Mouse (Mus musculus): ENCODE data around the gene Mroh2a. TPM values are rescaled to one million over a fixed set of nuclear protein-coding genes. Genes with fewer than 3 reads are reported as not detected.

Mroh2a gene
- polyA plus RNA-seq, 1 experiment from 2014 or later, result 0.29 TPM

GRCm38 (mm10) chr1:88269539-88270309 is 42.9 kb downstream of the Mroh2a start:
- TF ChIP-seq CTCF (IDR thresholded peaks at IDR 0.05; ENCODE audit: low read depth), result no peak
- Histone ChIP-seq H3K9ac (ENCODE audit: low read depth, low read length) (no peak overlapping the region), H3K4me2 (replicated peaks; ENCODE audit: low read depth) (no peak overlapping the region), H3K27ac (ENCODE audit: low read depth, low read length) (0 out of 2 replicates have a peak overlapping the region, but pooled peaks have one; percentile 1), H3K36me3 (ENCODE audit: control insufficient read depth, insufficient read depth) (peaks cover 89% of the 10 kb centered on the region), H3K4me3 (ENCODE audit: low read depth, low read length) (no peak overlapping the region), H3K27me3 (replicated peaks; ENCODE audit: control insufficient read depth, insufficient read depth, low read length) (no peaks in the 10 kb centered on the region), H3K4me1 (replicated peaks; ENCODE audit: control insufficient read depth, insufficient read depth, low read length) (no peaks in the 10 kb centered on the region), H3K9me3 (ENCODE audit: control insufficient read depth) (no peaks in the 10 kb centered on the region)
- WGBS, result 89% methylated on average over 12 of the region's 12 CpGs
- no peak for ATAC-seq

GRCm38 (mm10) chr1:88272851-88273250 is 46.1 kb downstream of the Mroh2a start:
- no peak overlapping the region for H3K4me2 ChIP-seq (replicated peaks; ENCODE audit: low read depth)
- H3K36me3 ChIP-seq (ENCODE audit: control insufficient read depth, insufficient read depth), result peaks cover 64% of the 10 kb centered on the region
- H3K4me3 ChIP-seq (ENCODE audit: low read depth, low read length), result no peak overlapping the region
- ATAC-seq, result no peak
- no peak overlapping the region for H3K9ac ChIP-seq (ENCODE audit: low read depth, low read length)
- TF ChIP-seq CTCF (IDR thresholded peaks at IDR 0.05; ENCODE audit: low read depth), result no peak
- 61% methylated on average over 4 of the region's 4 CpGs for WGBS
- peaks cover 7% of the 10 kb centered on the region for H3K4me1 ChIP-seq (replicated peaks; ENCODE audit: control insufficient read depth, insufficient read depth, low read length)
- no peaks in the 10 kb centered on the region for H3K9me3 ChIP-seq (ENCODE audit: control insufficient read depth)
- no peak overlapping the region for H3K27ac ChIP-seq (ENCODE audit: low read depth, low read length)
- no peaks in the 10 kb centered on the region for H3K27me3 ChIP-seq (replicated peaks; ENCODE audit: control insufficient read depth, insufficient read depth, low read length)

- WGBS, result 96% methylated on average over 3 of the region's 3 CpGs
- TF ChIP-seq CTCF (IDR thresholded peaks at IDR 0.05; ENCODE audit: low read depth), result no peak
- H3K9me3 ChIP-seq (ENCODE audit: control insufficient read depth), result no peaks in the 10 kb centered on the region
- no peak overlapping the region for H3K27ac ChIP-seq (ENCODE audit: low read depth, low read length)
- H3K36me3 ChIP-seq (ENCODE audit: control insufficient read depth, insufficient read depth), result peaks cover 59% of the 10 kb centered on the region
- H3K4me2 ChIP-seq (replicated peaks; ENCODE audit: low read depth), result no peak overlapping the region
- H3K27me3 ChIP-seq (replicated peaks; ENCODE audit: control insufficient read depth, insufficient read depth, low read length), result no peaks in the 10 kb centered on the region
- no peak overlapping the region for H3K9ac ChIP-seq (ENCODE audit: low read depth, low read length)
- H3K4me1 ChIP-seq (replicated peaks; ENCODE audit: control insufficient read depth, insufficient read depth, low read length), result peaks cover 8% of the 10 kb centered on the region
- H3K4me3 ChIP-seq (ENCODE audit: low read depth, low read length), result no peak overlapping the region
- no peak for ATAC-seq
Measured at GRCm38 (mm10) chr1:88273326-88273725, 46.5 kb downstream of the Mroh2a start.

GRCm38 (mm10) chr1:88273832-88274231 is 47.0 kb downstream of the Mroh2a start:
- Histone ChIP-seq H3K27ac (ENCODE audit: low read depth, low read length) (no peak overlapping the region), H3K4me3 (ENCODE audit: low read depth, low read length) (no peak overlapping the region), H3K4me2 (replicated peaks; ENCODE audit: low read depth) (no peak overlapping the region), H3K4me1 (replicated peaks; ENCODE audit: control insufficient read depth, insufficient read depth, low read length) (peaks cover 9% of the 10 kb centered on the region), H3K9ac (ENCODE audit: low read depth, low read length) (no peak overlapping the region), H3K9me3 (ENCODE audit: control insufficient read depth) (no peaks in the 10 kb centered on the region), H3K27me3 (replicated peaks; ENCODE audit: control insufficient read depth, insufficient read depth, low read length) (no peaks in the 10 kb centered on the region), H3K36me3 (ENCODE audit: control insufficient read depth, insufficient read depth) (peaks cover 54% of the 10 kb centered on the region)
- ATAC-seq, result no peak
- 79% methylated on average over 4 of the region's 4 CpGs for WGBS
- no peak for TF ChIP-seq CTCF (IDR thresholded peaks at IDR 0.05; ENCODE audit: low read depth)

GRCm38 (mm10) chr1:88274371-88275077 is 47.7 kb downstream of the Mroh2a start:
- TF ChIP-seq CTCF (IDR thresholded peaks at IDR 0.05; ENCODE audit: low read depth), result no peak
- 71% methylated on average over 11 of the region's 11 CpGs for WGBS
- ATAC-seq, result no peak

GRCm38 (mm10) chr1:88275078-88275680 is 48.4 kb downstream of the Mroh2a start:
- Histone ChIP-seq H3K4me3 (ENCODE audit: low read depth, low read length) (no peak overlapping the region), H3K9me3 (ENCODE audit: control insufficient read depth) (no peaks in the 10 kb centered on the region), H3K27me3 (replicated peaks; ENCODE audit: control insufficient read depth, insufficient read depth, low read length) (no peaks in the 10 kb centered on the region), H3K4me2 (replicated peaks; ENCODE audit: low read depth) (peak overlapping the region; percentile 79; the same call in 1 of the 2 replicates), H3K4me1 (replicated peaks; ENCODE audit: control insufficient read depth, insufficient read depth, low read length) (peaks cover 19% of the 10 kb centered on the region), H3K9ac (ENCODE audit: low read depth, low read length) (no peak overlapping the region), H3K36me3 (ENCODE audit: control insufficient read depth, insufficient read depth) (peaks cover 41% of the 10 kb centered on the region), H3K27ac (ENCODE audit: low read depth, low read length) (no peak overlapping the region)
- ATAC-seq, result no peak
- no peak for TF ChIP-seq CTCF (IDR thresholded peaks at IDR 0.05; ENCODE audit: low read depth)
- WGBS, result 69% methylated on average over 13 of the region's 13 CpGs

More at GRCm38 (mm10) chr1:88274371-88275077, 47.7 kb downstream of the Mroh2a start:
- Histone ChIP-seq H3K4me1 (replicated peaks; ENCODE audit: control insufficient read depth, insufficient read depth, low read length) (peaks cover 16% of the 10 kb centered on the region), H3K9ac (ENCODE audit: low read depth, low read length) (no peak overlapping the region), H3K36me3 (ENCODE audit: control insufficient read depth, insufficient read depth) (peaks cover 47% of the 10 kb centered on the region), H3K27me3 (replicated peaks; ENCODE audit: control insufficient read depth, insufficient read depth, low read length) (no peaks in the 10 kb centered on the region), H3K4me3 (ENCODE audit: low read depth, low read length) (no peak overlapping the region), H3K4me2 (replicated peaks; ENCODE audit: low read depth) (no peak overlapping the region), H3K27ac (ENCODE audit: low read depth, low read length) (no peak overlapping the region), H3K9me3 (ENCODE audit: control insufficient read depth) (no peaks in the 10 kb centered on the region)

Data from intestine, postnatal 0 days (tissue).